Mouse (Mus musculus) liver, postnatal 0 days (tissue): ENCODE data around the gene Sptlc2.

ENCODE experiments used
- CTCF ChIP-seq: sonication (generic); IDR thresholded peaks from 2 replicates; pipeline ENCODE4 v1.5.1; 2016; ENCODE audit warnings: antibody characterized with exemption, low read depth
- EP300 ChIP-seq: IDR thresholded peaks from 2 replicates; pipeline ENCODE4 v1.6.1; 2016; ENCODE audit warnings: antibody characterized with exemption, low read depth, mild to moderate bottlenecking

- TF ChIP-seq CTCF (no peak), EP300 (no peak)
Measured at GRCm38 (mm10) chr12:87374159-87374558, 14.0 kb downstream of the Sptlc2 start.
